Mouse (Mus musculus) kidney, adult 2 months (tissue): ENCODE data around the gene Limch1. TPM values are rescaled to one million over a fixed set of nuclear protein-coding genes. Genes with fewer than 3 reads are reported as not detected.
A peak's percentile ranks its signal among the peaks of the same experiment; 100 is the strongest.

Source experiments
- DNase-seq: peaks from one replicate; pipeline ENCODE4 v3.0.0; 2021
- H3K27ac ChIP-seq: fragments of 200-500 bp; 2 replicates; pipeline ENCODE4 v1.5.1; 2012; ENCODE audit warnings: low read depth, low read length, control low read depth, inconsistent platforms; ENCODE audit not compliant: insufficient read depth
- H3K27me3 ChIP-seq: fragments of 200-500 bp; replicated peaks from 2 replicates; pipeline ENCODE4 v1.6.1; 2012; ENCODE audit warnings: mild to moderate bottlenecking, moderate library complexity, low read length, inconsistent platforms; ENCODE audit not compliant: control insufficient read depth, insufficient read depth
- H3K36me3 ChIP-seq: fragments of 200-500 bp; 2 replicates; pipeline ENCODE4 v1.6.1; 2012; ENCODE audit warnings: mild to moderate bottlenecking, moderate library complexity, low read length, inconsistent platforms; ENCODE audit not compliant: control insufficient read depth, insufficient read depth
- H3K4me1 ChIP-seq: fragments of 200-500 bp; 2 replicates; pipeline ENCODE4 v1.6.1; 2011; ENCODE audit warnings: low read length; ENCODE audit not compliant: control insufficient read depth, insufficient read depth
- H3K4me3 ChIP-seq: fragments of 200-500 bp; 2 replicates; pipeline ENCODE4 v1.5.1; 2011; ENCODE audit warnings: mild to moderate bottlenecking, low read depth, low read length, control low read depth; ENCODE audit not compliant: insufficient read depth
- CTCF ChIP-seq: fragments of 200-500 bp; conservative IDR thresholded peaks from 2 replicates; pipeline ENCODE4 v1.5.1; 2011; ENCODE audit warnings: low read depth, mild to moderate bottlenecking, control low read depth, low read length, moderate library complexity, mixed read lengths; ENCODE audit not compliant: insufficient read depth, insufficient read length
- POLR2A ChIP-seq: fragments of 200-500 bp; IDR thresholded peaks from one replicate; pipeline ENCODE4 v1.6.1; 2011; ENCODE audit warnings: low read depth, low read length, control low read depth
- WGBS: fragments of 180-500 bp; shearing (Covaris S2); methylation state at CpG from one replicate; pipeline ENCODE4 v1.1.7; 2018; 5-methylcytosine and 5-hydroxymethylcytosine counted together
- polyA plus RNA-seq: library from polyadenylated mRNA; depleted of rRNA; stranded (reverse); fragments of >200 nt; gene quantifications from 2 replicates; pipeline ENCODE4 v1.2.3, GENCODE M21; 2012

Gene Limch1
- polyA plus RNA-seq, 1 experiment: 27.0 TPM

GRCm38 (mm10) chr5:66941710-66942450 lies 196.3 kb downstream of the Limch1 start:
- WGBS: 74% methylated on average over 8 of the region's 8 CpGs
- TF ChIP-seq POLR2A (no peak), CTCF (no peak)

GRCm38 (mm10) chr5:66942922-66943321 lies 197.3 kb downstream of the Limch1 start:
- no peak overlapping the region for H3K4me3 ChIP-seq
- H3K36me3 ChIP-seq: no peaks in the 10 kb centered on the region
- no peak for DNase-seq
- H3K27ac ChIP-seq: no peak overlapping the region
- 79% methylated on average over 2 of the region's 2 CpGs for WGBS
- peaks cover 1% of the 10 kb centered on the region; the same call in 1 of the 2 replicates for H3K4me1 ChIP-seq
- TF ChIP-seq CTCF: no peak
- no peak for TF ChIP-seq POLR2A
- no peaks in the 10 kb centered on the region for H3K27me3 ChIP-seq

More at GRCm38 (mm10) chr5:66941710-66942450, 196.3 kb downstream of the Limch1 start:
- H3K27me3 ChIP-seq: no peaks in the 10 kb centered on the region
- H3K27ac ChIP-seq: peak overlapping the region; percentile 20; the same call in 1 of the 2 replicates
- no peak for DNase-seq
- no peaks in the 10 kb centered on the region for H3K36me3 ChIP-seq
- no peaks in the 10 kb centered on the region for H3K4me1 ChIP-seq
- H3K4me3 ChIP-seq: no peak overlapping the region

- 13% methylated on average over 7 of the region's 7 CpGs for WGBS
- Histone ChIP-seq H3K4me3 (no peak overlapping the region), H3K36me3 (no peaks in the 10 kb centered on the region), H3K4me1 (peaks cover 4% of the 10 kb centered on the region; the same call in 1 of the 2 replicates), H3K27me3 (no peaks in the 10 kb centered on the region), H3K27ac (no peak overlapping the region)
- TF ChIP-seq CTCF (no peak), POLR2A (no peak)
- DNase-seq: peak; percentile 75
Observed at GRCm38 (mm10) chr5:66943521-66943920, 197.9 kb downstream of the Limch1 start.

- Histone ChIP-seq H3K27ac (0 out of 2 replicates have a peak overlapping the region, but pooled peaks have one; percentile 11), H3K4me1 (peaks cover 8% of the 10 kb centered on the region), H3K36me3 (no peaks in the 10 kb centered on the region), H3K27me3 (no peaks in the 10 kb centered on the region), H3K4me3 (no peak overlapping the region)
- 40% methylated on average over 6 of the region's 6 CpGs for WGBS
- DNase-seq: peak; percentile 86
- TF ChIP-seq CTCF (no peak), POLR2A (no peak)
Observed at GRCm38 (mm10) chr5:66947958-66948357, 202.3 kb downstream of the Limch1 start.

GRCm38 (mm10) chr5:66949098-66949692 lies 203.6 kb downstream of the Limch1 start:
- H3K27me3 ChIP-seq: no peaks in the 10 kb centered on the region
- DNase-seq: no peak
- H3K4me1 ChIP-seq: peaks cover 8% of the 10 kb centered on the region
- H3K4me3 ChIP-seq: no peak overlapping the region
- WGBS: 34% methylated on average over 8 of the region's 8 CpGs
- 0 out of 2 replicates have a peak overlapping the region, but pooled peaks have one; percentile 5 for H3K27ac ChIP-seq
- no peaks in the 10 kb centered on the region for H3K36me3 ChIP-seq
- TF ChIP-seq CTCF: no peak

GRCm38 (mm10) chr5:66953375-66953774 lies 207.7 kb downstream of the Limch1 start:
- Histone ChIP-seq H3K36me3 (no peaks in the 10 kb centered on the region), H3K27ac (no peak overlapping the region), H3K4me1 (peaks cover 8% of the 10 kb centered on the region; the same call in 1 of the 2 replicates), H3K4me3 (no peak overlapping the region), H3K27me3 (no peaks in the 10 kb centered on the region)
- no peak for TF ChIP-seq POLR2A
- no peak for TF ChIP-seq CTCF
- 49% methylated on average over 3 of the region's 3 CpGs for WGBS
- peak; percentile 73 for DNase-seq

GRCm38 (mm10) chr5:66953971-66954644 lies 208.5 kb downstream of the Limch1 start:
- no peak for DNase-seq
- peaks cover 5% of the 10 kb centered on the region; the same call in 1 of the 2 replicates for H3K4me1 ChIP-seq
- 80% methylated on average over 7 of the region's 7 CpGs for WGBS
- H3K27me3 ChIP-seq: no peaks in the 10 kb centered on the region
- H3K4me3 ChIP-seq: no peak overlapping the region
- H3K36me3 ChIP-seq: no peaks in the 10 kb centered on the region
- TF ChIP-seq POLR2A: no peak
- no peak for TF ChIP-seq CTCF
- no peak overlapping the region for H3K27ac ChIP-seq
